Mouse (Mus musculus) MEL (cell line): ENCODE data around the gene Copg2.

ENCODE experiments used
- CTCF ChIP-seq, 3 experiments: IDR thresholded peaks in 2 of 3; conservative IDR thresholded peaks in 1 of 3; 2 replicates each; pipeline ENCODE4 v1.5.1; 2011 to 2012; ENCODE audit warnings: low read length in 3 of 3, low read depth in 2 of 3, mild to moderate bottlenecking in 2 of 3, improper control_type of control experiment in 1 of 3, inconsistent platforms in 1 of 3, mixed read lengths in 1 of 3, moderate library complexity in 1 of 3; ENCODE audit not compliant: control insufficient read depth in 1 of 3, insufficient read depth in 1 of 3, poor library complexity in 1 of 3, severe bottlenecking in 1 of 3
- EP300 ChIP-seq, 2 experiments: IDR thresholded peaks; 2 replicates each; pipeline ENCODE4 v1.6.1; 2011; ENCODE audit warnings: improper control_type of control experiment in 2 of 2, low read length in 2 of 2, low read depth in 1 of 2, mild to moderate bottlenecking in 1 of 2
- MAFK ChIP-seq: IDR thresholded peaks from 2 replicates; pipeline ENCODE4 v1.6.1; 2011; ENCODE audit warnings: low read depth, mild to moderate bottlenecking, low read length, improper control_type of control experiment, borderline replicate concordance
- MXI1 ChIP-seq: IDR thresholded peaks from 2 replicates; pipeline ENCODE4 v1.6.1; 2011; ENCODE audit warnings: mild to moderate bottlenecking, low read depth, low read length, improper control_type of control experiment

DNA sequence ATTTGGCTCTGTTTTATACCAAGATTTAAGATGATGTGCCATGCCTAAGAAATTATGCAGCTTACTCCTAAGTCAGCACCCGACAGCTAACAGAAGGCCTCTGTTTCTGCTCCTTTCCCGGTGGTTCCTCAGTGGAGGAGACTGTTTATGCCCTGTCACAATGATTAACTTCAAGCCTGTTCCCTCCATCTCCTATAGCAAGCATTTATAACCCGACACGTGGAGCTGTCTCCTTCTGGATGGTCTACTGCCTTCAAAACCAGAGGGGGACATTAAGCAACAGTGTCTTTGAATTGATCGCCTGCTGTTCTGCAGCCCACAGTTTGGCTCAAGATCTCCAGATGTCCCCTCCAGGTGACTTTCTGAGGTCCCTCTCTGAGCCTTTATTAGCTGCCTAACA, 42.7 kb upstream of the Copg2 start:
- TF ChIP-seq MAFK (no peak), MXI1 (no peak), CTCF (IDR thresholded peaks at IDR 0.05 in 2 of 3, conservative IDR thresholded peaks at IDR 0.05 in 1 of 3; ENCODE audit: control insufficient read depth in 1 of 3, insufficient read depth in 1 of 3, low read depth in 2 of 3, low read length in 3 of 3, poor library complexity in 1 of 3, severe bottlenecking in 1 of 3) (no peak), EP300 (IDR thresholded peaks at IDR 0.05; ENCODE audit: low read depth in 1 of 2, low read length in 2 of 2) (no peak)
